Mouse (Mus musculus): Measurements from ENCODE around the gene Dclk1.
A peak's percentile ranks its signal among the peaks of the same experiment; 100 is the strongest.

Gene Dclk1

GRCm38 (mm10) chr3:55543929-55544684 lies 301.9 kb downstream of the Dclk1 start:
- peak; percentile 78 for DNase-seq

GRCm38 (mm10) chr3:55545296-55545695 lies 303.1 kb downstream of the Dclk1 start:
- peak; percentile 59 for DNase-seq

GRCm38 (mm10) chr3:55545916-55546315 lies 303.8 kb downstream of the Dclk1 start:
- peak; percentile 55 for DNase-seq

- DNase-seq = peak; percentile 63
These were observed 304.9 kb downstream of the Dclk1 start for GRCm38 (mm10) chr3:55547106-55547505.

GRCm38 (mm10) chr3:55549376-55549775 lies 307.2 kb downstream of the Dclk1 start:
- DNase-seq = peak; percentile 68

- peak; percentile 59 for DNase-seq
These were observed 308.8 kb downstream of the Dclk1 start for GRCm38 (mm10) chr3:55550962-55551361.

- DNase-seq = peak; percentile 59
These were observed 309.7 kb downstream of the Dclk1 start for GRCm38 (mm10) chr3:55551912-55552311.

GRCm38 (mm10) chr3:55553031-55553430 lies 310.9 kb downstream of the Dclk1 start:
- DNase-seq = peak; percentile 59

- DNase-seq = peak; percentile 59
These were observed 313.7 kb downstream of the Dclk1 start for GRCm38 (mm10) chr3:55555848-55556247.

- DNase-seq = no peak
These were observed 316.4 kb downstream of the Dclk1 start for GRCm38 (mm10) chr3:55558570-55558969.

GRCm38 (mm10) chr3:55567476-55567875 lies 325.3 kb downstream of the Dclk1 start:
- peak; percentile 17 for DNase-seq

GRCm38 (mm10) chr3:55569539-55569938 lies 327.4 kb downstream of the Dclk1 start:
- DNase-seq = peak; percentile 51

GRCm38 (mm10) chr3:55571034-55571433 lies 328.9 kb downstream of the Dclk1 start:
- DNase-seq = peak; percentile 76

GRCm38 (mm10) chr3:55571552-55572296 lies 329.6 kb downstream of the Dclk1 start:
- DNase-seq = peak; percentile 94

GRCm38 (mm10) chr3:55572297-55572681 lies 330.1 kb downstream of the Dclk1 start:
- no peak for DNase-seq

GRCm38 (mm10) chr3:55574003-55574402 lies 331.8 kb downstream of the Dclk1 start:
- peak; percentile 82 for DNase-seq

- no peak for DNase-seq
These were observed 345.3 kb downstream of the Dclk1 start for GRCm38 (mm10) chr3:55587434-55587971.

GRCm38 (mm10) chr3:55587972-55588946 lies 346.1 kb downstream of the Dclk1 start:
- DNase-seq = peak; percentile 96
